Mouse (Mus musculus): ENCODE results near the gene Abhd14b.

DNA sequence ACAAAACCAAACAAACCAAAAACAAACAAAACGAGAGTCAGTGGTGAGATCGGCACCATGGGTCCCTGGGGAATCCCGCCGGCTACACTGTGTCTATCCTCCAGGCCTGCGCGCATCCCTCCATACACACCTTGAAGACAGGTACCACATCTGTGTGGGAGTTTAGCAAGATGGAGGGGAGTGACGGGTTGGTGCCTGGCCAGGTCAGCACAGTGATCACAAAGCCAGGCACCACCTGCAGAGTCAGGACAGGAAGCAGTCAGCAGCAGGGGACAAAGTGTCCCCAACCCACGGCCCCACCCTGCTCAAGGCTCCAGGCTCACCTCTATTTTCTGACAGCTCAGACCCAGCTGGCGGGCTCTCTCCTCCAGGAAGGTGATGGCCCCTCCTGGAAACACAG lies 10.7 kb upstream of the Abhd14b start:
- TF ChIP-seq EP300 (IDR thresholded peaks at IDR 0.05; ENCODE audit: low read depth) (no peak), CTCF (IDR thresholded peaks at IDR 0.05; ENCODE audit: low read depth) (no peak)

Data from liver, embryonic 14.5 days (tissue).